Mouse (Mus musculus) limb, embryonic 11.5 days (tissue): ENCODE results near the gene Mical3. TPM values are rescaled to one million over a fixed set of nuclear protein-coding genes. Genes with fewer than 3 reads are reported as not detected.

Source experiments
- ATAC-seq: fragments of 200-750 bp; cut with Nextera tagmentation; 2 replicates; pipeline ENCODE4 v1.8.0; 2017; ENCODE audit warnings: low read depth; ENCODE audit not compliant: insufficient number of reproducible peaks, low FRiP score, low TSS enrichment
- DNase-seq: peaks from one replicate; pipeline ENCODE4 v3.0.0-alpha.2; 2015; ENCODE audit warnings: low spot score
- H3K27ac ChIP-seq: fragments of 300-500 bp; sonication (generic); replicated peaks from 2 replicates; pipeline ENCODE4 v1.5.1; 2014; ENCODE audit warnings: low read depth, mild to moderate bottlenecking, low read length
- H3K27me3 ChIP-seq: fragments of 300-500 bp; sonication (generic); 2 replicates; pipeline ENCODE4 v1.6.1; 2014; ENCODE audit warnings: mild to moderate bottlenecking, low read length, mixed read lengths; ENCODE audit not compliant: control insufficient read depth, insufficient read depth
- H3K36me3 ChIP-seq: fragments of 300-500 bp; sonication (generic); 2 replicates; pipeline ENCODE4 v1.6.1; 2014; ENCODE audit warnings: mild to moderate bottlenecking, low read length, moderate library complexity, mixed read lengths; ENCODE audit not compliant: control insufficient read depth, insufficient read depth
- H3K4me1 ChIP-seq: fragments of 300-500 bp; sonication (generic); 2 replicates; pipeline ENCODE4 v1.6.1; 2014; ENCODE audit warnings: low read length, mixed read lengths; ENCODE audit not compliant: control insufficient read depth, insufficient read depth
- H3K4me2 ChIP-seq: fragments of 300-500 bp; sonication (generic); 2 replicates; pipeline ENCODE4 v1.6.1; 2014; ENCODE audit warnings: low read depth, mild to moderate bottlenecking, moderate library complexity; ENCODE audit not compliant: severe bottlenecking
- H3K4me3 ChIP-seq: fragments of 300-500 bp; sonication (generic); 2 replicates; pipeline ENCODE4 v1.5.1; 2014; ENCODE audit warnings: low read depth, low read length
- H3K9ac ChIP-seq: fragments of 300-500 bp; sonication (generic); 2 replicates; pipeline ENCODE4 v1.6.1; 2014; ENCODE audit warnings: mild to moderate bottlenecking, low read length
- H3K9me3 ChIP-seq: fragments of 300-500 bp; sonication (generic); 2 replicates; pipeline ENCODE4 v1.6.1; 2016; ENCODE audit warnings: low read length; ENCODE audit not compliant: control insufficient read depth
- WGBS: fragments of 180-500 bp; shearing (Covaris S2); extraction: QIAGEN DNeasy Blood & Tissue Kit; methylation state at CpG from one replicate; pipeline ENCODE4 v1.1.7; 2014; 5-methylcytosine and 5-hydroxymethylcytosine counted together
- polyA plus RNA-seq: library from polyadenylated mRNA; unstranded; fragments of >200 nt; fragmentation: Nextera tagmentation; extraction: Ambion mirVana; gene quantifications from 2 replicates; pipeline ENCODE4 v1.2.1, GENCODE M21; 2014

Mical3 gene
- polyA plus RNA-seq, 1 experiment from 2014 or later, result 12.2 TPM

- H3K27me3 ChIP-seq, result no peaks in the 10 kb centered on the region
- H3K4me3 ChIP-seq, result no peak overlapping the region
- H3K9ac ChIP-seq, result no peak overlapping the region
- WGBS, result 81% methylated on average over 11 of the region's 11 CpGs
- H3K9me3 ChIP-seq, result no peaks in the 10 kb centered on the region
- H3K36me3 ChIP-seq, result no peaks in the 10 kb centered on the region; the same call in 1 of the 2 replicates
- no peak overlapping the region for H3K4me2 ChIP-seq
- DNase-seq, result no peak
- H3K27ac ChIP-seq, result no peak overlapping the region
- no peak for ATAC-seq
- no peaks in the 10 kb centered on the region for H3K4me1 ChIP-seq
These were observed 192.7 kb downstream of the Mical3 start for GRCm38 (mm10) chr6:120937999-120938608.

GRCm38 (mm10) chr6:120937104-120937617, 193.6 kb downstream of the Mical3 start:
- no peaks in the 10 kb centered on the region for H3K4me1 ChIP-seq
- no peak overlapping the region for H3K9ac ChIP-seq
- no peaks in the 10 kb centered on the region for H3K27me3 ChIP-seq
- 87% methylated on average over 16 of the region's 16 CpGs for WGBS
- ATAC-seq, result no peak
- DNase-seq, result no peak
- H3K9me3 ChIP-seq, result no peaks in the 10 kb centered on the region
- H3K4me2 ChIP-seq, result no peak overlapping the region
- H3K27ac ChIP-seq, result no peak overlapping the region
- no peak overlapping the region for H3K4me3 ChIP-seq
- H3K36me3 ChIP-seq, result no peaks in the 10 kb centered on the region; the same call in 1 of the 2 replicates

- Histone ChIP-seq H3K4me1 (no peaks in the 10 kb centered on the region), H3K27me3 (no peaks in the 10 kb centered on the region), H3K36me3 (no peaks in the 10 kb centered on the region; the same call in 1 of the 2 replicates), H3K9ac (no peak overlapping the region), H3K27ac (no peak overlapping the region), H3K4me3 (no peak overlapping the region), H3K9me3 (no peaks in the 10 kb centered on the region), H3K4me2 (no peak overlapping the region)
- 70% methylated on average over 4 of the region's 4 CpGs for WGBS
- DNase-seq (no peak), ATAC-seq (no peak)
These were observed 196.6 kb downstream of the Mical3 start for GRCm38 (mm10) chr6:120934176-120934575.

GRCm38 (mm10) chr6:120933670-120934069, 197.1 kb downstream of the Mical3 start:
- H3K36me3 ChIP-seq, result no peaks in the 10 kb centered on the region; the same call in 1 of the 2 replicates
- no peak overlapping the region for H3K27ac ChIP-seq
- H3K27me3 ChIP-seq, result no peaks in the 10 kb centered on the region
- H3K4me1 ChIP-seq, result no peaks in the 10 kb centered on the region
- H3K9ac ChIP-seq, result no peak overlapping the region
- no peaks in the 10 kb centered on the region for H3K9me3 ChIP-seq
- no peak overlapping the region for H3K4me2 ChIP-seq
- 91% methylated on average over 7 of the region's 7 CpGs for WGBS
- no peak for DNase-seq
- H3K4me3 ChIP-seq, result no peak overlapping the region
- no peak for ATAC-seq

GRCm38 (mm10) chr6:120932597-120932996, 198.2 kb downstream of the Mical3 start:
- H3K9me3 ChIP-seq, result no peaks in the 10 kb centered on the region
- no peak for DNase-seq
- no peak overlapping the region for H3K27ac ChIP-seq
- H3K9ac ChIP-seq, result no peak overlapping the region
- no peak overlapping the region for H3K4me2 ChIP-seq
- H3K4me1 ChIP-seq, result no peaks in the 10 kb centered on the region
- H3K4me3 ChIP-seq, result no peak overlapping the region
- no peaks in the 10 kb centered on the region for H3K27me3 ChIP-seq
- no peaks in the 10 kb centered on the region; the same call in 1 of the 2 replicates for H3K36me3 ChIP-seq
- ATAC-seq, result no peak
- WGBS, result 94% methylated on average over 12 of the region's 12 CpGs

GRCm38 (mm10) chr6:120930450-120931306, 200.1 kb downstream of the Mical3 start:
- no peak overlapping the region for H3K4me3 ChIP-seq
- no peak overlapping the region for H3K9ac ChIP-seq
- 77% methylated on average over 6 of the region's 6 CpGs for WGBS
- no peaks in the 10 kb centered on the region for H3K27me3 ChIP-seq
- H3K36me3 ChIP-seq, result no peaks in the 10 kb centered on the region; the same call in 1 of the 2 replicates
- DNase-seq, result no peak
- H3K4me1 ChIP-seq, result no peaks in the 10 kb centered on the region
- H3K9me3 ChIP-seq, result no peaks in the 10 kb centered on the region
- H3K4me2 ChIP-seq, result no peak overlapping the region
- H3K27ac ChIP-seq, result no peak overlapping the region
- no peak for ATAC-seq

- 33% methylated on average over 1 of the region's 1 CpGs for WGBS
- Histone ChIP-seq H3K4me3 (no peak overlapping the region), H3K9ac (no peak overlapping the region), H3K9me3 (no peaks in the 10 kb centered on the region), H3K36me3 (no peaks in the 10 kb centered on the region; the same call in 1 of the 2 replicates), H3K27me3 (no peaks in the 10 kb centered on the region), H3K27ac (no peak overlapping the region), H3K4me1 (no peaks in the 10 kb centered on the region), H3K4me2 (no peak overlapping the region)
- DNase-seq, result no peak
- ATAC-seq, result no peak
These were observed 201.4 kb downstream of the Mical3 start for GRCm38 (mm10) chr6:120929421-120929820.

GRCm38 (mm10) chr6:120927765-120928164, 203.0 kb downstream of the Mical3 start:
- WGBS, result 86% methylated on average over 3 of the region's 3 CpGs
- no peak overlapping the region for H3K4me2 ChIP-seq
- ATAC-seq (no peak), DNase-seq (no peak)
- no peaks in the 10 kb centered on the region for H3K4me1 ChIP-seq
- H3K9me3 ChIP-seq, result no peaks in the 10 kb centered on the region
- H3K4me3 ChIP-seq, result no peak overlapping the region
- no peak overlapping the region for H3K9ac ChIP-seq
- H3K27ac ChIP-seq, result no peak overlapping the region
- H3K27me3 ChIP-seq, result no peaks in the 10 kb centered on the region
- H3K36me3 ChIP-seq, result no peaks in the 10 kb centered on the region; the same call in 1 of the 2 replicates
